Mouse (Mus musculus) erythroblast, embryonic 14.5 days (primary cell): ENCODE measurements around the gene Car8.

Experiments used
- GATA1 ChIP-seq: IDR thresholded peaks from 2 replicates; pipeline ENCODE4 v1.6.1; 2012; ENCODE audit warnings: low read length, inconsistent platforms, mixed read lengths
- TAL1 ChIP-seq: IDR thresholded peaks from 3 replicates; pipeline ENCODE4 v1.6.1; 2012; ENCODE audit warnings: low read length, inconsistent platforms, mixed read lengths

DNA sequence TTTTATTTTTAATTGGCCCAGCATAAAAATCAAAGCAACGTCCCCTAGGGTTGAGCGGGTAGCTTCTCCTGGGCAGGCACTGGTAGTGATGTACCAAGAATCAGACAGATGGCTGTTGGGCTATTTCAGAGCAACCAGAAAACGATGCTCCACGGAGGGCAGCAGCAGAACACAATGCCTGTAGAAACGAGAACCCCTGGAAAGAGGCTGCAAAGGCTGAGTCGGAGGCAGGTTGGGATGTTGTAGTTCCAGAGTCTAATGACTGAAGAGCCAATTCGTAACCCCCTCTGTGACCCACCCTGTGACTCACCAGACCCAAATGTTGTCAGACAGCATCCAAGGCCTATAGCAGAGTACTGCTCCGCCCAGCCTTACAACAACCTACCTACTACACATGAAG, 19.9 kb downstream of the Car8 start:
- TF ChIP-seq TAL1: no peak
- TF ChIP-seq GATA1: no peak
